Mouse (Mus musculus) gastrocnemius, postnatal 4 days (tissue): Measurements from ENCODE around the gene Slc1a1. TPM values are rescaled to one million over a fixed set of nuclear protein-coding genes. Genes with fewer than 3 reads are reported as not detected.

ENCODE experiments used
- DNase-seq, 2 experiments: peaks; one replicate each; pipeline ENCODE4 v3.0.0; 2021 to 2022; ENCODE audit warnings: low spot score in 2 of 2, mixed read lengths in 2 of 2
- long read RNA-seq, 2 experiments: library from polyadenylated mRNA; stranded (forward); transcript quantifications; one replicate each; pipeline ENCODE4 v2.0.0; 2021
- total RNA-seq, 2 experiments: library from RNA; stranded (reverse); gene quantifications; 2 replicates each; pipeline ENCODE4 v1.2.3; 2021

Gene Slc1a1
- under 1 TPM; 0.65 to 0.69 TPM for total RNA-seq
- long read RNA-seq, experiment 1: 0 reads
- long read RNA-seq, experiment 2, partial matches to known transcripts: 0 of 2 reads
- long read RNA-seq, experiment 2, other reads (novel, unspliced or antisense): 0 of 2 reads

DNA sequence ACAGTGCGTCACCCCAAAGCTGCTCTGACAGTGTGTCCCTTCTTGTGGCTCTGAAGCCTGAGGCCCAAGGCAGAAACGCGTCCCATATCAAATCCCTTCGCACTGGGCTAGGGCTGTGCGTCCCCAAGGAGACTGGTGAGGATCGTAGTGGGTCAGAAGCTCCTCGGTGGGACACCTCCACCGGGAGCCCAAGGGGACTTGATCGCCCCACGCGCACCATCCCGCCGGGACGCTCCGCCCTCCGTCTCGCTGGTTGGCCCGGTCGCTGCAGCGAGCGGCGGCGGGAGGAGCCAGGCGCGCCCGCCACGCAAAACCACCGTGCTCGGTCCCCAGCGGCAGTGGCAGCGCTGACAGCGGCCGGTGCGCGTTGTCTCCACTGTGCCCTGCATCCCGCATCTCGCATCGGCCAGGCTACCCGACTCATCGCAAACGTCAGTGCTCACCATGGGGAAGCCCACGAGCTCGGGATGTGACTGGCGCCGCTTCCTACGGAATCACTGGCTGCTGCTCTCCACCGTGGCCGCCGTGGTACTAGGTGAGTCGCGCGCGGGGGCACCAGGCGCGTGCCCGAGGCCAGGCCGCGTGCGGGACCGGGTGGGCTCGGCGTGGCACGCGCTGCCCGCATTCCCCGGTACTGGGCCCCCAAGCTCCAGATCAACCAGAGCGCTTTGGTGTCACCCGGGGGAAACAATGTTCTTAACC, at the start of gene Slc1a1:
Gene Slc1a1, plus strand, starts transcription at position 252 of the 702 bp plus-strand sequence.
- DNase-seq: peak; percentile 16 to 27

DNA sequence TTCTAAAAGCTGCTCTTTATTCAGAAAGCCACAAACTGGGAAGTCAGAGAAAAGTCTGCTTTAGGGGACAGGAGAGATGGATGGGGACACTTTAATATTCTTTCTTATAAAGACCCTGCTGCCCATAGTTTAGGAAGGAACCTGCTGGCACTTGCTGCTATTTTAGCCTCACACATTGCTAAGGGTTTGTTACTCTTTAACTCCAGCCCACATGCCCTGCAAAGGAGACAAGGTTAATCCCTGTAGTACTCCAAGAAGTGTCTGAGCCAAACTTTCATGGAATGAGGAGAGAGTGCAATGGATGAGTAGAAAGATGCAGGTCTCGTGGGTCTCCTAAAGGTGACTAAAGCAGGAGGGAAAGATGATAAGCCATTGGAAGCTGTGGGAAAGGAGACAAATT, 44.7 kb upstream of the Slc1a1 start:
- DNase-seq: no peak

DNA sequence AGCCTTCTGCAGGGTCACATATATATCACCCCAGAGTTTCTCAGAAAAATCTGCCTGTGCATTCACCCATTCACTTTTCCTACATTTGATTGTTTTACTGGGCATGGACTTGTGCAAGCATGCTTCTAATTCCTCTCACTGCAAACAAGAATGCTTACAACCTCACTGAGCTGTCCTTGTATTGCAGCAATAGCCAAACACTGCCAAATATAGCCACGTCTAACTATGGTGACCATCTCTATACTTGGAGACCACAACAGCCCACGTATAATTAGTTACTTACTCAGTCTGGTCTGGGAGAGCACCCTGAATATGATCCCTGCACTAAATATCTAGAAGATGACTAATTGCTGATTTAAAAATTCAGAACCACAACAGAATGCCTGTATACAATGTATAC, 41.5 kb upstream of the Slc1a1 start:
- no peak for DNase-seq

DNA sequence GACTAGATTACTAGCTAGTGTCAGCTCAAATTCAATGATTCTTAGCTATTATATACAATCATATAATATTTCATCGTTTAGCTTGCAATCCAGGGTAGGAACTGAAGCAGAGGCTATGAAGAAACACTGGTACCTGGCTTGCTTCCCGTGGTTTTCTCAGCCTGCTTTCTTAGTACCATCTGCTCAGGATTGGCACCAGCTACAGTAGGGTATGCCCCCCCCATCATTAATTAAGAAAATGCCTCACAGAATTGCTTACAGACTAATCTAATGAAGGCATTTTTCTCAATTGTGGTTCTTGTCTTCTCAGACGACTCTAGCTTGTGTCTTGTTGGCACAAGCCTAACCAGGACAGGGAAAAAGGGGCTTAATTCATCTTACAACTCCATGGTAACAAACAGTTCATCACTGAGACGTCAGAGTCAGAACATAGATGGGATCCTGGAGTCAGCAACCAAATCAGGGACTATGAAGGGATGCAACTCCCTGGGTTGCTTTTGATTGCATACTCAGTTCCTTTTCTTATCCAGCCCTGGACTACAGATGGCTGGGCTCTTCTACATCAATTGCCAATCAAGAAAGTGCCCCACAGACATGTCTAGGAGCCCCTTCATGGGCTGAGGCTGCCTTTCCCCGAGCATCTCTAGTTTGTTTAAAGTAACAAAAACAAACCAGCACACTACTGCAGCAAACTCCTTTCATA, 38.6 kb upstream of the Slc1a1 start:
- DNase-seq: no peak

DNA sequence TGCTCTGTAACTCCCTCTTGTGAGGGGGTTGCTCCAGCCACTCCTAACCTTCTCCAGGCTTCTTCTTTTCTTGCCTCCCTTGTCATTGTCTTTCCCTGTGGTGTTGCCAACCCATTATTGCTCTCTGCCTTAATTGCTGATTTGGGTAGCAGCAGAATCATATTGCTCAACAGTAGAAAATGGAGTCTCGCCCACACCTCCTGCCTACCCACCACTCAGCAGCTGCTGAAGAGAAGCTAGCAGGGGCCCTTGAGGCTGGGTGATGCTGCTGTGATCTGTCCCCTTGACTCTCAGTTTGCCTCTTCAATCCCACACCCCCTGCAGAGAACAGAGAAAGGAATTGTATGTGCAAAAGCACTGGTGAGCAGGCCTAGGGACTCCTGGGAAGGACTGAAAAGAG, 37.9 kb upstream of the Slc1a1 start:
- no peak for DNase-seq

DNA sequence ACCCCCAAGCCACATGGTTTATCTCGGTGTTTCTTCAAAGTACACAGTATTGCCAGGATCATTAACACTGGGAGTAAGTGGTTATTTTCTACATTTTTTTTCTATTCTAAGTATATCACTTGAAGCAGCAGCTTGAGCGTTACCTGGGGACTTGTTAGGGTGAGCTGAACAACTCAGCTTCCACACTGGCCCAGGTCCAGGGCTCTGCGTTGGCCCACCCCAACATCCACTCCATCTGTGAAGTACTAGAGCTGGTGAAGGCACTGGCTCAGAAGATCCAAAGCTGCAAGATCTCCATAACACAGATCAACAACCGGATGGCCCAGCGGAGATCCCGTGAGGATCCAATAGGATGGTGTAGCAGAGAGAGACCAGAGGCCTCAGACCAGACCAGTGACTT, 37.2 kb upstream of the Slc1a1 start:
- no peak for DNase-seq

DNA sequence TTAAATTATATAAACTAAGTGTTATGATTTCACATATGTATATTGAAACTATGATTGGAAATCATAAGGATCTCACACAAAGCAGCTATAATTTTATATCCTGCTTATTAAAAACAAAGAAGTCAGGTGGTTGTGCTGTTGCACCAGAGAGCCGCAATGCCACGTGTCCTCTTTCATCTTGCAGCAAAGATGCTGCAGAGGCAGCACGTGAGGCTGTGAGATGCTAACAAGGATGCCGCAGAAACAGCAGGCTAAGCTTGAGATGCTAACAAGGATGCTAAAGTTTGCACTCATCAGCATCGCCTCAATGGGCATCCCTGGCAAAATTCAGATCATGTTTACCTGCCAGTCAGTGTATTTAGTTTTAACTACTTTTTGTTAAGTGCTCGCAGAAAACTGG, 34.4 kb upstream of the Slc1a1 start:
- DNase-seq: no peak

DNA sequence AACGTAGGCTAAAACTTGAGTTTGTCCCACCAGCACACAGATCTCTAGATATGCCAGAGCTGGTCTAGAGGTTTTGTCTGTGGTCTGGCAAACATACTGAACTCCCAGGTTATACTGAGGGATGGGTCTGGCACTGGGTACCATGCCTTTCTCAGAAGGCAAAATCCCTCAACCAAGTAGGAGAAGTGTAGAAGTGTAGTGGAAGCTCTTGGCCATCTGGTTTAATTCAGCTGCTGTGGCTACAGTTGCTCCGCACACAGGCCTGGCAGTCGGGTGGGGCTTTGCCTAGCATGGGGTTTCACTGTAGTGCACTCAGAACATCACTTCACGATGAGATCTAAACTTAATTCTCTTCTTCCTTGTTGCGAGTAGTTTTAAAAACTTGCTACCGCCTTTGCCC, 28.6 kb upstream of the Slc1a1 start:
- DNase-seq: no peak

DNA sequence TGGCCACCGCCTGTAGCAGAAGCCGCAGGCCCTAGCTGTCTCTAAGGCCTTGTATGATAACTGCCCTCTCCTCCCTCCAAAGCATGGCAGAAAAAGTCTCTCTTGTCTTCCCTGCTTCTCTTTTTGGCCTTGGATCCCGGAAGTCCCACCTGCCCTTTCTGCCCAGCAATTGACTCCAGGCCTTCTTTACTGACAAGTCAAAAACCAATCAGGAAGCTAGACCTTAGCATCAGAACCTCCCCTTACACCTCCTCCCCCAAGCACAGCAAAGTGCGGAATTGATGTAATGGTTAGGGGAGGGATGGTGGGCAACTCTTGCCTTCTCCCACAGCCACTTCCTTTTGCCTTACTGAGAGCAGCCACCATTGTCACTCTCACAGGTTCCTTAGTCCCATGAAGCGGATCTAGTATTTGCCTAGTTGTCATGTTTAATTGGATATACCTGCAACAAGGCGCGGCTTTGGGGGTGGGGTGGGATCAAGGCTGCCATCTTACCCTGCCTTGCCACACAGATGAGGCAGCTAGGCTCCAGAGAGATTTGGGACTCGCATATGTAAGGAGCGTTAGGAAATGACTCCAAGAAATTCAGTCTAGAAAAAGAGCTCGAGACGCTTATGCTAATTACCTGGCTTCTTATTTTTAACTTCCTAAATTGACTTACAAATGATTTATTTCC, 27.9 kb upstream of the Slc1a1 start:
- no peak for DNase-seq

DNA sequence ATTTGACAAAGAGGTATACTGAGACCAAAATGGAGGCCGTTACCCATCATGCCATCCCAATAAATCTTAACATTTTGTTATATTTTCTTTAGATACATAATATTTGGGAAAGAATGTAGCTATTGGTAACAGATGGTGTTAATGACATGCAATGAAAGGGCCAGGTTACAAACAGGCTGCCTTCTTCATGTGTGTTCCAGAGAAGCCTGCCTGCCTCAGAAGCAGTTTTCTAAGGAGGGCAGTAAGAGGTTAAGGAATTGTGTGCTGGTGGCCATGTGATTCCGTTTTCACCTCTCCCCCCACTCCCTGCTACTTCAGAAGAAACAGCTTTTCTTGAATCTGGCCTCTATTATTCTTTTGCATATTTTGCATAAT, 27.4 kb upstream of the Slc1a1 start:
- no peak for DNase-seq

DNA sequence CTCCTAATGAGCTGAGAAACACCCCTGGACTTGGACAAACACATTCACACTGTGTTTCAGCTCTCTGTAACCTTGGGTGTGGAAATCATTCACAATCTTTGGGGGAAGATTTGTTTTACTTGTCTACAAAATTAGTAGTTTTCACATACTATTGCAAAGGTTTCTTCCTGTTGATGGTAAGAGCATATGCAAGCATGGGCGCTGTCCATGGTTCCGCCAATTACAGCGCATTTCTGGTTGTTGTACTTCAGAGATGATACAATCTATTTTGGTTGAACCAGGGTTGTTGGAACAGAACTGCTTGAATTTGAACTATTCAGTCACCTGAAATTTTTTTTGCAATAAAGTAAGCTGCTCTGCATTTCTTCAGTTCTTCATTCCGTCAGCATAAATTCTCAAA, 16.6 kb upstream of the Slc1a1 start:
- DNase-seq: no peak

DNA sequence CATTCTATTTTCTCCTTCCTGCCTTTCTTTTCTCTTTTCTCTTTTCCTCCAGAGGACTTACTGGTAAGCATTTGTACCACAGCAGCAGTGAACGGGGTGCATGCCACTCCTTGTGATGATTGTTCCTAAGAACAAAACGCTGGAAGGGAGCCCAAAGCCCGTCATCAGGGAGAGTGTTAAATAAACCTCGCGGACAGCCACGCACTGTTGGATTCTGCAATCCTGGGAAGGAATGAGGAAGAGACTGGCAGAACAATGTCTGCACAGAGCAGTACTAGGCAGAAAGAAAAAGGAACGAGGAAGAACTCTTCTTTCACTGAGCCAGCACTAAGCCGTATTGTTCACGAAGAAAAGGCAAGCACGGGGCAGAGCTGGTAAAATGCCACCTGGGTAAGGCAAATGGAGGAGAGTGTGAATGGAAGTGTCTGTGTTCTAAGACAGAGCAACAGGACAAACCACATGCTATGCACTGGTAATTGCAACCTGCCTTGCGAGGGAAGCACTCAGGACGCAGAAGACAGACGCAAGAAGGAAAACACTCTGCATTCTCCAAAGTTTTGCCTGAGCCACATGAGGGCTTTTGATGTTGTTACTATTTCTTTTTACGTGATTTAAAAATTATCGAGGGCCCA, 7.0 kb upstream of the Slc1a1 start:
- DNase-seq: no peak

DNA sequence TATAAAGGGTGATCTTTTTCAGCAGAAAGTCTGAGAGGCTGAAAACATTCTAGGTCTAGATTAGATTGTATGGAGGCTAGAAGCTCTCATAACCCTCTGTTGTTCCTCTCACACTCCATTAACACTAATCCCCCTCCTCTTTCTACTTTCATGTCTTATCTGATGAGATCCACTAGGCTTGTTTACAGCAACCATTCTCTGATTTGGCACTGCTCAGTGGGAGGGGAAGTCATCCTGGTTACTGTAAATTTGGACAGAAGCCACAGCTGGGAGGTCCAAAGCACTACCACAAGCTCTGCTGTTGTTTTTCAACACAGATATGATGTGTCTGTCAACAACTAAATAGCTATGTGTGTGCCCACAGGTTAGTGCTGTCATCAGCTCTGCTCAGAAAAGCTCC, 3.5 kb upstream of the Slc1a1 start:
- no peak for DNase-seq

DNA sequence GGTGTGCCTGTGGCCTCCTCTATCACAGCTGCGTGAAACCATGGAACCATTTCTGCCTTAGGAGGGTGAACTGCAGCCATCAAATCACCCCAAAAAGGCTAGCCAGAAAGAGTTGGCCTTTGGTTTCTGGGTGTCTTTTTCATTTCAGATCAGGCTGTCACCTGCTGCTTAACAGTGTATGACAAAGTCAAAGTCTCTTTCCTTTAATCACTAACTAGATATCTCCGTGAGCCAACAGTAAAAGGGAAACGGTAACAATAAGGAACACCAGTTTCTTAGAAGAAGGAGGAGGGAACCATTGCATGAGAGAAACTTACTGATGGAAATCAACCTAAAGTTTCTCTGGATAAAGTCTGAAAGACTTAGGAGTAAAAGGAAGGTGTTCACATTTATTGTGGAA, 2.2 kb upstream of the Slc1a1 start:
- DNase-seq: no peak

DNA sequence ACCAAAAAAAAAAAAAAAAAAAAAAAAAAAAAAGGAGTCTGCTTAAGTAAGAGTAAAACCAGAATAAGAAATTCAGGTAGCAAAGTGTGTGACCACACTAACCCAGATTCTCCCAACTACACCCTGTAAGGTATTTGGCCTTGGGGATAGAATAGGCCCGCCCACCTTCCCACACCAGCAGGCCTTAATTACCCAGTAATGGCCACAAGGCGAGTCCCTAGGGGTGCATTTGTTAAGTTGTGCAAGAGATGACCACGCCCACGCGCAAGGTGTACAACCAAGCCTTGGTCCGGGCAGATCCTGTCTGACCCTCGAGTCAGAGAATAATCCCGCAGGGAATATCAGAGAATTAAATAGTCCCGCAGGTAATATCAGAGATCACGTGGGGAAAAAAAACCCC, 461 bp upstream of the Slc1a1 start:
- no peak for DNase-seq

DNA sequence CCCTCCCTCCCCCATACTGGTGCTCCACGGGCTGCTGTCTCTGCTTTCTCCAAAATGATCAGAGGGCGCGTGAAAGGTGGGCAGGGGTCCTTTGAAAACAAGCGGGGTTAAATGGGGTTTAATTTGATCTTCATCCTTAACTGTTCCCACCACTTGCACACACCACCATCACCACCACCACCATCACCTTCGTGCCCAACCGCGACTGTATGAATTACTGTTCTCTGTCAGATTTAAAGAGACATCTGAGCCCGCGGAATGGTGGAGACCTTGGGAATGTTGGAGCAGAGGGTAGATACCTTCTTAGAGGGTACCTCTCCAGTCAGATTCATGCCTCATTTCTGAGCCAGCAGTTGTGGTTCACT, 633 bp downstream of the Slc1a1 start:
- DNase-seq: no peak

DNA sequence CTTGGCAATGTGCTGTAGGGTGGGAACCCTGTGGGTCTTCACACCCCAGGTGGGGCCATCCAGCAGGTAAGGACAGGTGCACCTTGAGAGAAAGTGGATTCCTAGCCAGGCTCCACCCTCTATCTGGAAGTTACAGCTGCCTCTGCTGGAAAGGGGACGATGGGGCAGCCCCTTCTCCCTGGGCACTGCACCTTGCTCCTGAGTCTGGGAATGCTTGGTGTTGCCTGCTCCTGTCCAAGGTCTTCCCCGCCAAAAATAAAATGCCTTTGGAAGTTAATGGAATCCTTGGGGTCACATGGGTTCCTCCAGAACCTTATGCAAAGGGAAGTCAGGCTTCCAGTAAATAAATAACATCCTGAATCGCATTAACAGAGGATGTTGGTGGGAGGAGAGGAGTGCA, 1.3 kb downstream of the Slc1a1 start:
- DNase-seq: no peak

DNA sequence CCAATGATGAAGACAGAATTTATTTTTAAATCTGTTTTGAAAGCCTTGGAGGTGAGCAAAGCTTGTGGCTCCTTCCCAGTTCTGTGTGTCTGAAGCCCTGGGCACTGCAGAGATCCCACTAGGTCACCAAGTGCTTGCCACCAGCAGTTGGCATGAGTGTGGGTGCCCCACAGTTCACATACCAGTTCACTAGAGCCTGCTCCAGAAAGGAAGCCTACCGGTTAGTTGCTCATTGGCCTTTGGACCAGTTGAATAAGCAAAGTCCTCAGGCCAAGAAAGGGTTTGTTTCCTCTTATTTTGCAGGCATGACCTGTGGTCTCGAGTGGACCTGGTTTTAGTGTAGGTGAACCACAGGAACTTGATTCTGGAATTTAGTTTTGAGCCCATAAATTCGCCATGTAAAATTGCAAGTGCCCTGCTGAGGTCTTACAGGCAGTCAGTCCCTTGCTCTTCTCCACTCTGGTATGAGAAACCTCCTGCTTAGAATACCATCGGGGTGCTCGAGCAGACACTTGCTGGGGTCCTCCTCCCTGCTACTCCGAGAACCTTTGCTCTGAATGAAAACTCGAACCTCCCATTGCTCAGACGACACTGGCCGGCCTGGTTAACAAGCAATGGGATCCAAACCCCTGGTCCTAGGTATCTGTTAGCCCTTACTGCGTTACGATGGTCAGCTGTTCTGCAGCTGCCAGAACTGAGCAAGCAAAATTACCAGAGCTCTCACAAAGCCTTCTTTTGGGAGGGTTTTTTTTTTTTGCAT, 2.0 kb downstream of the Slc1a1 start:
- no peak for DNase-seq

DNA sequence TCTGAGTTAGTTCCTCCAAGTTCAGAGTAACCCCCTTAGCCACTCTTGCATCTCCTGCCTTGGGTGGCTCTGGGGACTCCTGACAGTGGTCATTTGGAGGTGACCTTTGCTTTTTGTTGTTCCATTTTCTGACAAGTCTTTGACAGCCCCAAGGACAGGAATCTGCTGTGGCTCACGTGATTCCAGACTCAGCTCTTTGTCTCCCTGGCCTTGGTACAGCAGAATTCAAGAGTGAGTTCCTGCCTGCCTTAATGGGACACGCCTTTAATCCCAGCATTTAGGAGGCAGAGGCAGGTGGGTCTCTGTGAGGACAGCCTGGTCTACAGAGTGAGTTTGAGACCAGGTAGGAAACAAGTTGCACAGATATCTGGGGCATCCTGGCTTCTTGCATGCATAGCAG, 3.9 kb downstream of the Slc1a1 start:
- DNase-seq: no peak

DNA sequence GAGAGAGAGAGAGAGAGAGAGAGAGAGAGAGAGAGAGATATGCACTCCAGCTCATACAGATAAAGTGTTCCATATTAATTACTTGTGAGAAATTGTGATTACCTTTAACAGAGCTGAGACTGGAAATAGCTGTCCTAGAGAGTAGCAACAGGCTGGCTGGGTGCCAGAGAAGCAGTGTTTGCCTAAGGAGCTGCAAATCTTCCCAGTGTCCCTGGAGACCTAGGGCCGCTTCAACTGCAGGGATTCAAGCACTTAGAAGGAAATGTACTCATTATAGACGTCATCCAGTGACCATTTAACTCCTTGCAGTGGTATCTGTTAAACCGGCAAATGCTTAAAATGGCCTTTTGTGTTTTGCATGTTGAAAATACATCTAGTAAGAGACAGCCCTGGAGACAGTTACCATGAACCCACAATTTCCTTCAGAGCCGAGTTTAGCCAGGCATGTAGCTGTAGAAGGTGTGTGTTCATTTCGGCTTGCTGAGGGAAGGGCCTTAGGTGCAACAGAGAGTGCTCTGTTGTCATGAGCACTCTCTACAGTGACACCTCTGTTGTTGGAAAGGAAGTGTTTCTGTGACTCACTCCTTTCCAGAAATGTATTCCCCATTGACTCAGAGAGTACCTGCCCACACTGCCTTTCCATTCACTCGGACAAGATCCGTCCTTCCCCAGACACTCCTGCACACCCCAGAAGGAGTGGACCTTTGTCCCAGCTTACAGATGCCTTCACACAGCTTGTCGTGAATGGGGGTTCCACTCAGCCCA, 10.3 kb downstream of the Slc1a1 start:
- DNase-seq: peak in 1 of 2 experiments; percentile 29
